Mouse (Mus musculus) stomach, postnatal 0 days (tissue): ENCODE measurements around the gene Rsl1. TPM values are rescaled to one million over a fixed set of nuclear protein-coding genes. Genes with fewer than 3 reads are reported as not detected.

Experiments
- ATAC-seq: fragments of 200-750 bp; cut with Nextera tagmentation; 2 replicates; pipeline ENCODE4 v1.8.0; 2017; ENCODE audit not compliant: low FRiP score, low TSS enrichment
- DNase-seq: peaks from one replicate; pipeline ENCODE4 v3.0.0-alpha.2; 2016; ENCODE audit warnings: low spot score
- H3K27ac ChIP-seq: fragments of 300-500 bp; sonication (generic); replicated peaks from 2 replicates; pipeline ENCODE4 v1.5.1; 2014; ENCODE audit warnings: mild to moderate bottlenecking, control low read depth
- H3K27me3 ChIP-seq: fragments of 300-500 bp; sonication (generic); 2 replicates; pipeline ENCODE4 v1.6.1; 2014; ENCODE audit warnings: low read length; ENCODE audit not compliant: control insufficient read depth, insufficient read depth
- H3K36me3 ChIP-seq: fragments of 300-500 bp; sonication (generic); 2 replicates; pipeline ENCODE4 v1.6.1; 2014; ENCODE audit warnings: low read length, mixed read lengths; ENCODE audit not compliant: control insufficient read depth, insufficient read depth
- H3K4me1 ChIP-seq: fragments of 300-500 bp; sonication (generic); replicated peaks from 2 replicates; pipeline ENCODE4 v1.6.1; 2014; ENCODE audit warnings: antibody characterized with exemption; ENCODE audit not compliant: control insufficient read depth, insufficient read depth
- H3K4me2 ChIP-seq: fragments of 300-500 bp; sonication (generic); replicated peaks from 2 replicates; pipeline ENCODE4 v1.6.1; 2014; ENCODE audit warnings: low read depth, mild to moderate bottlenecking, control low read depth, moderate library complexity
- H3K4me3 ChIP-seq: fragments of 300-500 bp; sonication (generic); 2 replicates; pipeline ENCODE4 v1.5.1; 2014; ENCODE audit warnings: low read depth, low read length, control low read depth
- H3K9ac ChIP-seq: fragments of 300-500 bp; sonication (generic); 2 replicates; pipeline ENCODE4 v1.6.1; 2014; ENCODE audit warnings: mild to moderate bottlenecking, low read length, control low read depth, mixed read lengths
- H3K9me3 ChIP-seq: fragments of 300-500 bp; sonication (generic); 2 replicates; pipeline ENCODE4 v1.6.1; 2016; ENCODE audit warnings: low read length; ENCODE audit not compliant: control insufficient read depth
- CTCF ChIP-seq: IDR thresholded peaks from 2 replicates; pipeline ENCODE4 v1.5.1; 2016; ENCODE audit warnings: antibody characterized with exemption, low read depth, mild to moderate bottlenecking, moderate library complexity
- EP300 ChIP-seq: optimal IDR thresholded peaks from 2 replicates; pipeline ENCODE3; 2016; ENCODE audit warnings: antibody characterized with exemption
- WGBS: fragments of 180-500 bp; shearing (Covaris S2); extraction: QIAGEN DNeasy Blood & Tissue Kit; methylation state at CpG from one replicate; pipeline ENCODE4 v1.1.7; 2014; 5-methylcytosine and 5-hydroxymethylcytosine counted together
- polyA plus RNA-seq: library from polyadenylated mRNA; unstranded; fragments of >200 nt; fragmentation: Nextera tagmentation; extraction: Ambion mirVana; gene quantifications from 2 replicates; pipeline ENCODE4 v1.2.1, GENCODE M21; 2015

The Rsl1 gene
- polyA plus RNA-seq, 1 experiment from 2014 or later: 4.2 TPM

- Histone ChIP-seq H3K4me2 (peak within 1 kb of the TSS; percentile 69), H3K9ac (peak within 1 kb of the TSS; percentile 74), H3K9me3 (no peaks in the 10 kb centered on the region), H3K36me3 (no peaks in the 10 kb centered on the region), H3K4me3 (peak within 1 kb of the TSS; percentile 77), H3K27me3 (no peaks in the 10 kb centered on the region), H3K27ac (0 out of 2 replicates have a peak within 1 kb of the TSS, but pooled peaks have one; percentile 4), H3K4me1 (no peaks in the 10 kb centered on the region)
- ATAC-seq (peak; percentile 92), DNase-seq (peak; percentile 57)
- TF ChIP-seq CTCF (no peak), EP300 (no peak)
- WGBS: 4% methylated on average over 13 of the region's 13 CpGs
These were observed 21.4 kb downstream of the Rsl1 start, which contains the start of gene Zfp455 for GRCm38 (mm10) chr13:67194340-67194894. Gene Zfp455 (plus strand): TSS chr13:67194506.

- no peaks in the 10 kb centered on the region for H3K9me3 ChIP-seq
- no peak overlapping the region for H3K4me3 ChIP-seq
- no peaks in the 10 kb centered on the region for H3K27me3 ChIP-seq
- DNase-seq (no peak), ATAC-seq (no peak)
- H3K36me3 ChIP-seq: no peaks in the 10 kb centered on the region
- TF ChIP-seq CTCF (no peak), EP300 (no peak)
- H3K27ac ChIP-seq: no peak overlapping the region
- no peak overlapping the region for H3K9ac ChIP-seq
- WGBS: 73% methylated on average over 3 of the region's 3 CpGs
- H3K4me2 ChIP-seq: no peak overlapping the region
- no peaks in the 10 kb centered on the region for H3K4me1 ChIP-seq
These were observed 28.7 kb downstream of the Rsl1 start for GRCm38 (mm10) chr13:67201656-67202055.

- ATAC-seq (no peak), DNase-seq (no peak)
- Histone ChIP-seq H3K36me3 (no peaks in the 10 kb centered on the region), H3K27me3 (no peaks in the 10 kb centered on the region), H3K4me1 (no peaks in the 10 kb centered on the region), H3K27ac (no peak overlapping the region), H3K9me3 (no peaks in the 10 kb centered on the region), H3K4me3 (no peak overlapping the region), H3K9ac (no peak overlapping the region), H3K4me2 (no peak overlapping the region)
- WGBS: 58% methylated on average over 4 of the region's 4 CpGs
- peak; percentile 33; the same call in 1 of the 2 replicates for TF ChIP-seq CTCF
- TF ChIP-seq EP300: no peak
These were observed 41.1 kb downstream of the Rsl1 start for GRCm38 (mm10) chr13:67214015-67214607.

Other genes starting within 250 kb of the Rsl1 start
- gene Zfp712, start 112.0 kb upstream of the Rsl1 start, polyA plus RNA-seq: 1.1 and 1.2 TPM in 2 replicates
- 1.8 and 2.3 TPM in 2 replicates for gene Zfp708, start 75.2 kb upstream of the Rsl1 start, polyA plus RNA-seq
- gene Gm28557, start 64.6 kb upstream of the Rsl1 start, polyA plus RNA-seq: 1.1 and 1.3 TPM in 2 replicates
- gene Rslcan18, start 56.9 kb upstream of the Rsl1 start, polyA plus RNA-seq: 0.06 and 0.10 TPM in 2 replicates
- gene Zfp759, start 51.5 kb upstream of the Rsl1 start, polyA plus RNA-seq: 0.65 and 0.76 TPM in 2 replicates
- gene Zfp455, start 21.3 kb downstream of the Rsl1 start, polyA plus RNA-seq: 0.68 and 0.82 TPM in 2 replicates
- 0.64 and 0.68 TPM in 2 replicates for gene Zfp458, start 105.3 kb downstream of the Rsl1 start, polyA plus RNA-seq
- gene Zfp457, start 133.3 kb downstream of the Rsl1 start, polyA plus RNA-seq: 0.58 and 0.70 TPM in 2 replicates
- 1.1 and 1.2 TPM in 2 replicates for gene Zfp595, start 159.4 kb downstream of the Rsl1 start, polyA plus RNA-seq
- not detected in 2 replicates for gene Gm28044, start 187.4 kb downstream of the Rsl1 start, polyA plus RNA-seq
- 0.61 and 0.63 TPM in 2 replicates for gene Zfp953, start 187.4 kb downstream of the Rsl1 start, polyA plus RNA-seq
- gene Gm28041, start 202.6 kb downstream of the Rsl1 start, polyA plus RNA-seq: 0.44 and 0.47 TPM in 2 replicates
- gene Zfp456, start 202.6 kb downstream of the Rsl1 start, polyA plus RNA-seq: 0.97 and 1.0 TPM in 2 replicates
- gene Zfp429, start 226.6 kb downstream of the Rsl1 start, polyA plus RNA-seq: 4.1 and 4.8 TPM in 2 replicates
- 1.3 and 1.5 TPM in 2 replicates for gene Zfp459, start 248.2 kb downstream of the Rsl1 start, polyA plus RNA-seq